Mouse (Mus musculus): ENCODE measurements at regions not wholly inside any gene's neighbourhood (a gene's known extent, or its start where the extent isn't known, plus 50 kb on each side); places are given as distances from the start of the nearest gene placed in this dataset.
"Not testable (repeated sequence)": the region's sequence is repeated elsewhere in the genome, so short reads cannot be mapped to it uniquely, and the experiment has no call there.

- DNase-seq (ENCODE audit: low spot score) = not testable (repeated sequence)
Observed at GRCm38 (mm10) chr8:20495542-20495941, 119.2 kb upstream of the Gm21119 start.

- DNase-seq (ENCODE audit: low spot score) = not testable (repeated sequence)
Observed at GRCm38 (mm10) chr8:20513920-20514319, 100.8 kb upstream of the Gm21119 start.

- not testable (repeated sequence) for DNase-seq (ENCODE audit: low spot score)
Observed at GRCm38 (mm10) chr8:20516324-20516830, 98.3 kb upstream of the Gm21119 start.

- not testable (repeated sequence) for DNase-seq (ENCODE audit: low spot score)
Observed at GRCm38 (mm10) chr8:20517551-20517950, 97.2 kb upstream of the Gm21119 start.

- not testable (repeated sequence) for DNase-seq (ENCODE audit: low spot score)
Observed at GRCm38 (mm10) chr8:20524539-20524938, 90.2 kb upstream of the Gm21119 start.

- not testable (repeated sequence) for DNase-seq (ENCODE audit: low spot score)
Observed at GRCm38 (mm10) chr8:20529048-20529447, 85.7 kb upstream of the Gm21119 start.

- not testable (repeated sequence) for DNase-seq (ENCODE audit: low spot score)
Observed at GRCm38 (mm10) chr8:20539031-20539430, 75.7 kb upstream of the Gm21119 start.

GRCm38 (mm10) chr8:20544084-20544483 is 70.6 kb upstream of the Gm21119 start:
- not testable (repeated sequence) for DNase-seq (ENCODE audit: low spot score)

GRCm38 (mm10) chr8:20545347-20545746 is 69.4 kb upstream of the Gm21119 start:
- DNase-seq (ENCODE audit: low spot score) = not testable (repeated sequence)

GRCm38 (mm10) chr8:20546401-20546800 is 68.3 kb upstream of the Gm21119 start:
- not testable (repeated sequence) for DNase-seq (ENCODE audit: low spot score)

GRCm38 (mm10) chr8:20550054-20550778 is 64.5 kb upstream of the Gm21119 start:
- peak; percentile 73 for DNase-seq (ENCODE audit: low spot score)

- not testable (repeated sequence) for DNase-seq (ENCODE audit: low spot score)
Observed at GRCm38 (mm10) chr8:20556501-20557181, 58.1 kb upstream of the Gm21119 start.

- not testable (repeated sequence) for DNase-seq (ENCODE audit: low spot score)
Observed at GRCm38 (mm10) chr8:20557184-20557583, 57.5 kb upstream of the Gm21119 start.

GRCm38 (mm10) chr8:20557609-20558008 is 57.1 kb upstream of the Gm21119 start:
- DNase-seq (ENCODE audit: low spot score) = peak; percentile 12
